Mouse (Mus musculus): ENCODE measurements at regions not wholly inside any gene's neighbourhood (a gene's known extent, or its start where the extent isn't known, plus 50 kb on each side); places are given as distances from the start of the nearest gene placed in this dataset.

GRCm38 (mm10) chr2:46530686-46531085 is 1413.5 kb upstream of the Zeb2 start:
- TF ChIP-seq POLR2A (IDR thresholded peaks at IDR 0.05; ENCODE audit: borderline replicate concordance, low read depth, low read length), result no peak
- TF ChIP-seq CTCF (IDR thresholded peaks at IDR 0.05; ENCODE audit: low read depth, low read length), result no peak

Measured in bone marrow macrophage, adult 2 months (primary cell).